Mouse (Mus musculus) E14TG2a.4 (cell line): Measurements from ENCODE around the gene Clrn3.

ENCODE experiments used
- CTCF ChIP-seq: conservative IDR thresholded peaks from 2 replicates; pipeline ENCODE4 v1.5.1; 2014; ENCODE audit warnings: low read length
- NANOG ChIP-seq: IDR thresholded peaks from 2 replicates; pipeline ENCODE4 v1.6.1; 2014; ENCODE audit warnings: borderline replicate concordance, low read length, mixed read lengths

DNA sequence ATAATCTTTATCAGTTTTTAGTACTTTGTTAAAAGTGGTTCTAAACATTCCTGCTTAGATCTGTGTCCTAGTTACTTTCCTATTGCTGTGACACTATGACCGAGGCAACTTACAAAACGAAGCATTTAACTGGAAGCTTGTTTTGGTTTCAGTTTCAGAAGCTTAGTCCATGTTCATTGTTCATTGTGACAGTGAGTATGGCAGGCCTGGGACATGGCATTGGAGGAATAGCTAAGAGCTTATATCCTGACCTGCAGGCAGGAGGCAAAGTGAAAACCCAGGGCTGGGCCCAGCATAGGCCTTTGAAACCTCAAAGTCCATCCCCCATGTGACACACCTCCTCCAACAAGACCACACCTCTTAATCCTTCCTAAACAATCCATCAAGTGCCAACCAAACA is 614 bp upstream of the Clrn3 start:
- TF ChIP-seq CTCF (no peak), NANOG (no peak)
